Mouse (Mus musculus) heart, postnatal 36 days (tissue): ENCODE measurements around the gene Fbxo4. TPM values are rescaled to one million over a fixed set of nuclear protein-coding genes. Genes with fewer than 3 reads are reported as not detected.

Experiments used
- DNase-seq, 2 experiments: peaks; one replicate each; pipeline ENCODE4 v3.0.0; 2021 to 2022
- intact Hi-C: fragments of 180-260 bp; cut with DNase I; formaldehyde crosslinking; loops from one replicate; pipeline ENCODE4 v1.15.1; 2025
- total RNA-seq, 2 experiments: library from RNA; stranded (reverse); gene quantifications; 2 replicates each; pipeline ENCODE4 v1.2.3; 2021

Gene Fbxo4
- total RNA-seq, result 1 to 10 TPM; 7.3 to 7.8 TPM

GRCm38 (mm10) chr15:3979061-3979848 lies at the start of gene Fbxo4:
TSS of gene Fbxo4 (minus strand) at chr15:3979573.
- intact Hi-C loops, result loop anchor here (1.0 kb wide), 2 partner anchors 16 to 48 kb away; partner anchors contain the start of gene AW549877
- peak; percentile 85 to 90 for DNase-seq

GRCm38 (mm10) chr15:4028960-4029359 lies 49.6 kb upstream of the Fbxo4 start:
- intact Hi-C loops, result loop anchor here (5.0 to 10.0 kb wide), 2 partner anchors 67 to 594 kb away; no protein-coding TSS in a partner anchor
- no peak for DNase-seq

- intact Hi-C loops, result loop anchor here (5.0 to 10.0 kb wide), 2 partner anchors 66 to 594 kb away; no protein-coding TSS in a partner anchor
- no peak for DNase-seq
Observed at GRCm38 (mm10) chr15:4028411-4028700, 49.0 kb upstream of the Fbxo4 start.

- DNase-seq, result no peak
- intact Hi-C loops, result loop anchor here (1.0 to 10.0 kb wide), 3 partner anchors 49 to 593 kb away; partner anchors contain the start of gene Fbxo4
Observed at GRCm38 (mm10) chr15:4027671-4028410, 48.5 kb upstream of the Fbxo4 start.

GRCm38 (mm10) chr15:4026831-4027584 lies 47.6 kb upstream of the Fbxo4 start:
- intact Hi-C loops, result loop anchor here (1.0 to 10.0 kb wide), 4 partner anchors 32 to 592 kb away; partner anchors contain the start of genes AW549877 and Fbxo4
- peak; percentile 84 to 90 for DNase-seq

- DNase-seq, result peak; percentile 81 to 89
- intact Hi-C loops, result loop anchor here (1.0 to 10.0 kb wide), 3 partner anchors 31 to 592 kb away; partner anchors contain the start of gene AW549877
Observed at GRCm38 (mm10) chr15:4026231-4026773, 46.9 kb upstream of the Fbxo4 start, which contains the start of gene Oxct1. TSS of gene Oxct1 (plus strand) at chr15:4026383.

GRCm38 (mm10) chr15:4025508-4025904 lies 46.1 kb upstream of the Fbxo4 start:
- DNase-seq, result peak in 1 of 2 experiments; percentile 39
- intact Hi-C loops, result loop anchor here (5.0 to 10.0 kb wide), 2 partner anchors 63 to 591 kb away; no protein-coding TSS in a partner anchor

GRCm38 (mm10) chr15:4024726-4025507 lies 45.5 kb upstream of the Fbxo4 start:
- intact Hi-C loops, result loop anchor here (5.0 to 10.0 kb wide), 2 partner anchors 63 to 590 kb away; no protein-coding TSS in a partner anchor
- DNase-seq, result peak in 1 of 2 experiments; percentile 22

- intact Hi-C loops, result loop anchor here (10.0 kb wide), 1 partner anchor 589 kb away; no protein-coding TSS in a partner anchor
- no peak for DNase-seq
Observed at GRCm38 (mm10) chr15:4023747-4024146, 44.4 kb upstream of the Fbxo4 start.

GRCm38 (mm10) chr15:4020711-4021110 lies 41.3 kb upstream of the Fbxo4 start:
- intact Hi-C loops, result loop anchor here (10.0 kb wide), 1 partner anchor 586 kb away; no protein-coding TSS in a partner anchor
- no peak for DNase-seq

GRCm38 (mm10) chr15:4013873-4014272 lies 34.5 kb upstream of the Fbxo4 start:
- intact Hi-C loops, result no loop called here
- DNase-seq, result no peak

- intact Hi-C loops, result no loop called here
- DNase-seq, result no peak
Observed at GRCm38 (mm10) chr15:4000536-4000935, 21.2 kb upstream of the Fbxo4 start.

GRCm38 (mm10) chr15:3999144-3999543 lies 19.8 kb upstream of the Fbxo4 start:
- intact Hi-C loops, result loop anchor here (5.0 to 10.0 kb wide), 2 partner anchors 43 to 564 kb away; no protein-coding TSS in a partner anchor
- DNase-seq, result no peak

GRCm38 (mm10) chr15:3996267-3997010 lies 17.1 kb upstream of the Fbxo4 start:
- intact Hi-C loops, result loop anchor here (5.0 to 10.0 kb wide), 2 partner anchors 46 to 562 kb away; no protein-coding TSS in a partner anchor
- DNase-seq, result no peak

- intact Hi-C loops, result loop anchor here (1.0 to 10.0 kb wide), 4 partner anchors 16 to 561 kb away; partner anchors contain the start of genes Fbxo4 and Oxct1
- DNase-seq, result peak; percentile 98 to 99
Observed at GRCm38 (mm10) chr15:3995448-3996266, 16.3 kb upstream of the Fbxo4 start, which contains the start of gene AW549877. TSS of gene AW549877 (minus strand) at chr15:3995744.

- no peak for DNase-seq
- intact Hi-C loops, result loop anchor here (1.0 to 10.0 kb wide), 4 partner anchors 16 to 560 kb away; partner anchors contain the start of genes Fbxo4 and Oxct1
Observed at GRCm38 (mm10) chr15:3994852-3995447, 15.6 kb upstream of the Fbxo4 start.

GRCm38 (mm10) chr15:3987981-3988380 lies 8.6 kb upstream of the Fbxo4 start:
- peak; percentile 22 to 43 for DNase-seq

More at GRCm38 (mm10) chr15:3987981-3988380, 8.6 kb upstream of the Fbxo4 start:
- intact Hi-C loops, result no loop called here
